Mouse (Mus musculus): ENCODE measurements around the gene Col16a1.

Gene Col16a1

GRCm38 (mm10) chr4:130087293-130087692 is 39.7 kb downstream of the Col16a1 start:
- DNase-seq, result peak; percentile 93

- no peak for DNase-seq
These were observed 47.5 kb downstream of the Col16a1 start for GRCm38 (mm10) chr4:130095137-130095536.

DNA sequence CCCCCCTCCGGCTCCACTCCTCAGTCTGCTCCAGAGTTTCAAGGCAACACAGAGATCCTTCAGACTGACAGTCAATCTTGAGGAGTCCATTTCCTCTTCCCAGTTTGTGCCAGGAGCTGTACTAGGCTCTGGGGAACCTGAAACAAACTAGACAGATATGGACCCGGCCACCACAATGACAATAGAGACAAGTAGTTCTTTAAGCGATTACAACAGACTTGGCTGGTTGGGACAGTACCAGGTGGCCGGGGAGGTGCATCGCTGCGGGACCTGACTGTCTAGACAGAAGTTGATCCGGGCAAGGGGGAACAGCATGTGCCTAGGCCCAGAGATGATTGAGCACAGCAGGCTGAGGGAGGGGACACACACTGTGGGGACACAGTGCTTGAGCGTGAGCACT is 53.5 kb downstream of the Col16a1 start:
- no peak for DNase-seq

DNA sequence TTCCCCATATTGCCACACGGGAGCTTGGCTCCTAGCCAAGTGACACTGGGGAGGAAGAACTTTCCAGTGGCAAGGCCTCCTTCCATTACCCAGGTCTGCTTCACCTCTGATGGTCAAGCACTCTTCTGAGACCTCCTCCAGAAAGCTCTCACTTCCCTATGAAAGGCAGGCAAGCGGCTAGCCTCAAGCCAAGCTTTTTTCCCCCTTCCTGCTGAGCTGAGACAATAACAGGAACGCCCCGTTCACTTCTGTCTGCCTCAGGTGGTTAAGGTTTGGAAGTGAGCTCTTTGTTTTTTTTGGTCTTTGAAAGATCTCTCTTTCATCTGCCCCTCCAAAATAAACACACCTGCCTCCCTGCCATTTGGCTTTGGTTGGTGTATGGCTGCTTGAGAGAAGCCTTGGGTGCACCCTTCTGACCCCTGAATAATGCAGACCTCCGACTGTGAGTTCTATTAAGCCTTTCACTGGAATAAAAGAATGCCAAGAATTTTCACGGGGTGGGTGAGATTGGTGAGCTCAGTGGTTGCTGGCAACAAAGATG is 54.5 kb downstream of the Col16a1 start, which contains the start of gene Pef1:
Gene Pef1, plus strand, starts transcription at position 448 of the 541 bp plus-strand sequence.
- no peak for DNase-seq

GRCm38 (mm10) chr4:130103632-130104031 is 56.0 kb downstream of the Col16a1 start:
- peak; percentile 45 for DNase-seq

GRCm38 (mm10) chr4:130104584-130104983 is 56.9 kb downstream of the Col16a1 start:
- DNase-seq, result no peak

GRCm38 (mm10) chr4:130107065-130107443 is 59.4 kb downstream of the Col16a1 start:
- no peak for DNase-seq

DNA sequence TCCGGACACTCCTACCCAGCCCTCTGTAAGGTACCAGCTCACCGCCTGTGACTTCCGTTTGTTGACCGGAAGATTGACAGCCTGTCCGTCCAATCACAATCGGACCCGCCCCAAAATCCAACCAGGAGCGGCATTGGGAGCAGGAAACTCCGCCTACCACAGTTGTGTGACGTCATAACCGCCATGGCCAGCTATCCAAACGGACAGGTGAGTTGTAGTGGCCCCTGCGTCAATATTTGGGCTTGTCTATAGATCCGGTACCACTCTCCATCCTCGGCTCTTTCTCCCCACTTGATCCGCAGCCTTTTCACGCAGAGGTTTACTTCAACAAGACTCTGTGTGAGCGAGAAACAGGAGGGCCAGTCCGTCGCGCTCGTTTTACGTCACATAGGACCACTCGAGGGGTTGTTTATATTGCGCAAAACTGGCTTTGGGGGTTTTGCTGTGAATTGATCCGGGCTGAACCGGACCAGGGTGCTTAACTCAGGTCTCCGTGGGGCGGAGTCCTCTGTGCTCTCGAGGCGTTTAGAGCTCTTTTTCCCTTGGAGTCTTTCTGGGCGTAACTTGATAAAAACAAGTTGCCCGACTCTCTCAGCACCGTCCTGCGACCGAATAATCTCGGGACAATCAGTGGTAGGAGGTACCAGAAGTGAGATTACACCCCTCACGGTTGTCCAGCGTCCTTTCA is 59.9 kb downstream of the Col16a1 start:
- DNase-seq, result peak; percentile 100

DNA sequence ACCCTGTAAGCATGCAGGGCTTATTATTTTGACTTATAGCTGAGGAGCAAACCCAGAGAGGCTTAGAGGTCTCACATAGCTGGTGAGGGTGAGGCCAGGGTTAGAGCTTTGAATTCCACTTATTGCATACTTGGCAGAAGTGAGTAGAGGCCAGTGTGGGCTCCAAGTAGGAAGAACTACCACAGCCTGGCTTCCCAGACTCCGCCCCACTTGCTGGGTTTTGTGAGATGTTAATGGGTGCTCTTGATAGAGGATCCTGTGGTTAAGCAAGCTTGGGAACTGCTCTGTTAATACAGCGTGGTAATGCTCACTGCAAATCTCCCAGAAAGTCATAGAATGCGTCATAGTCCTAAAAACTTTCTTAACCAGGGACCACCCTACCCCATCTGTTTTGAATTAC is 61.3 kb downstream of the Col16a1 start:
- DNase-seq, result no peak

DNA sequence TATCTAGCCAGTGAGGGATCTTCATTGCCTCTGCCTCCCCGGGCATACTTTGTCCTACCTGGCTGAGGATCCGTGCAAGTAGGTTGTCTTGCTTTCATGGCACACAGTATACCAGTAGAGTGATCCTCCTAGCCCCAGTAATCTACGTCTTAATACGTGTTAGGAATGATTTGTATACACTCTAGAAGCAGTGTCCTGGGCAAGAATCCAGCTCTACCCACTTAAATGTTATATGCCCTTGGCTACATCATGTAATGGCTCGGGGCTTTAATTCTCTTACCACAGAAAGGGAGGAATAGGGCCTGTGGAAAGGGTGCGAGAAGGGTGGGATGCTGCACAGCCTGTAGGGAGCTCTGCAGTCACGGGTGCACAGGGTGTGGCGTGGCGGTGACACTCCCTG is 62.0 kb downstream of the Col16a1 start:
- no peak for DNase-seq

- no peak for DNase-seq
These were observed 62.5 kb downstream of the Col16a1 start for GRCm38 (mm10) chr4:130110091-130110490.

GRCm38 (mm10) chr4:130112299-130112698 is 64.7 kb downstream of the Col16a1 start:
- DNase-seq, result no peak

DNA sequence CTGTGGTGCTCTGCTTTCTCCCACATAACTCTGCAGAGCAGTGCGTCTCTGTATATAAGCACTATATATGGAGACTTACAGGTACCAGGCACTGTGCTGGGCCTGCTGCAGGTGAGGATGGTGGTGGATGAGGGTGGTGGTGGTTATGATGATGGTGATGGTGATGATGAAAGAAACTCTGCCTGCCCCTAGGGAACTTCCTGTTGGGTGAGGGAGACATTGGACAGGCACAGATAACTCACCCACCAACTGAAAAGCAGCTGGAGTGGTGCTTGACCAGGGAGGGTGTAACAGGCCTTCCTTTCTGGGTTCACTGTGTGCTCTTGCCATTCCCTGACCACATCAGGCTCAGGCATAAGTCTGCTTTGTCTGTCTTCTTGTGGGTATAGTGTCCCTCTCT is 65.1 kb downstream of the Col16a1 start:
- no peak for DNase-seq

GRCm38 (mm10) chr4:130120752-130121151 is 73.1 kb downstream of the Col16a1 start:
- no peak for DNase-seq

DNA sequence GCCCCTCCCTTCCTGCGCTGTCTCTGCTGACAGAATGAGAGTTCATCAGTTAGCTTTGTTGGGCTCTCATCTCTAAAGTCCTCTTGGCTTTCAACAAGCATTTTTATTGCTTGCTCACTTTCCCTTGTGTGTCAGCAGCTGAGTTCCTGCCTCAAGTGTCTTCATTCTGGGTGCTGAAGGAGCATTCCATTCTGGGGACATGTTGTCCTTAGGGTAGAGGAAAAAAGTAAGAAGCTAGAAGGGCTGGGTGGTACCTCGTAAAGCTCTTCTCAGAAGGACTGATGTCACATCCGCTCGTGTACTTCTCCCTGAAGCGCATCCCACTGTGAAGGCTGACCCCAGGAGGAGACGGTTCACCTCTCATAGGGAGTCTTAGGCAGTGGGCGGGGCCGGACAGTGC is 73.9 kb downstream of the Col16a1 start:
- no peak for DNase-seq

- no peak for DNase-seq
These were observed 75.4 kb downstream of the Col16a1 start for GRCm38 (mm10) chr4:130123020-130123419.

GRCm38 (mm10) chr4:130124110-130124509 is 76.5 kb downstream of the Col16a1 start:
- no peak for DNase-seq

DNA sequence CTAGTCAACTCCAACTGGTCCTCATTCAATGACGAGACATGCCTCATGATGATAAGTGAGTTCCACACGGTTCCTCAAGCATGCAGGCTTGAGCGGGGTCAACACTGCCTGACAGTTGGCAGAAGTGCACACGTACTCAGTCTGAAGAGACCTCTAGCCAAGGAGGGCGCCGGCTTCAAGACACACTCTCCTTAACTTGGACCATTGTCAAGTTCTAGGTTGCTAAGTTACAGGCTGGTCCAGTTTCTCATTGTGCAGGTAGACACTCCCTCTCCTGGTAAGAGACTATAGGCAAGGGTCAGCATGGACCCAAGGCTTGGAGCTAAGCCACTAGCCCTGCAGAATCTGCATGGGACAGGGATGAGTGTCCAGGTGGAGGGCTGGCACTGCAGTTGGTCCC is 77.5 kb downstream of the Col16a1 start:
- no peak for DNase-seq

DNA sequence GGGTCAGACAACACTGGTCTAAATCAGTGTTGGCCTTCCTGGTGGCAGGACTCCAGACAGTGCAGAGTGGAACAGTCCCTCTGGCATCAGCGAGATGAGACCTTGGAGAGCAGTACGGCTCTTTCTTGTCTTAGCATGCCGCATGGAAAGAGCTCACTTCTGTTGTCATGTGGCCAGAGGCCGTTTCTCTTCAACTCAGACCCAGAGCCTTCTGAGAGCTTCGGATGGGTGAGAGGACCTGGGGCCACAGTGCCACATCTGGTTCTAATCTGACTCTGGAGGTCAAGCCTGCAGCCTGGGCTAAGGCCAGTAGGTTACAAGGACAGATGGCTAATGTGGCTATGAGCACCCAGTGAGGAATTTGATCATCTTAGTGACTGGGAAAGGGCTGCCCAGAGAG is 78.3 kb downstream of the Col16a1 start:
- DNase-seq, result no peak

GRCm38 (mm10) chr4:130128907-130129306 is 81.3 kb downstream of the Col16a1 start:
- DNase-seq, result no peak

- no peak for DNase-seq
These were observed 82.4 kb downstream of the Col16a1 start for GRCm38 (mm10) chr4:130130082-130130481.

- no peak for DNase-seq
These were observed 83.2 kb downstream of the Col16a1 start for GRCm38 (mm10) chr4:130130641-130131350.

GRCm38 (mm10) chr4:130131448-130132105 is 83.9 kb downstream of the Col16a1 start:
- no peak for DNase-seq

- DNase-seq, result no peak
These were observed 85.8 kb downstream of the Col16a1 start for GRCm38 (mm10) chr4:130133399-130133798.
